ENCODE assay signal across 8 mouse cellular contexts in the genomic region with DNA sequence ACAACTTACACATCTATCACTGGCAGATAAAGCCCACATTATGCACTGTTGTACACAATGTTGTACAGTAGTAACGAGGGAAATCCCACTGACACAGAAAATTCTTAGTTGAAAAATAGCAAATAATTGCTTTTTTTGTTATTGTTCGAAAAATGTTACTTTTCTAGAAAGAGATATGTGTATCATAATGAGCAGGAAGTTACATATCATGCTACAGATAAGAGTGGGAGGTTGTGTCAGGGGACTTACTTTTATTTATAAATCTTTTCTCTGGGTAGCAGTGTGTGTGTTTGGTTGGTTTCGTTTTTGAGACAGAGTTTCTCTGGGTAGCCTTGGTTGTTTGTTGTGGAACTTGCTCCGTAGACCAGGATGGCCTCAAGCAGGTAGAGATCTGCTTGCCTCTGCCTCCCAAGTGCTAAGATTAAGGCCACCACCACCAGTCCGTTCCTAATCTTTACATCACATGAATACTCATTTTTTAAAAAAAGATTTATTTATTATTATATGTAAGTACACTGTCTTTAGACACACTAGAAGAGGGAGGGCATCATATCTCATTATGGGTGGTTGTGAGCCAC. TPM values are rescaled to one million over a fixed set of nuclear protein-coding genes. Genes with fewer than 3 reads are reported as not detected.
DNase-seq lines count a peak whose midpoint lies in the region; ATAC-seq and TF ChIP-seq lines count a peak whose summit lies in the region.

No protein-coding gene starts in this region.

- peak overlapping the region; percentile 93 for H3K4me2 ChIP-seq in forebrain, embryonic 13.5 days
- peak overlapping the region; percentile 93 for H3K4me2 ChIP-seq in liver, embryonic 15.5 days

- peaks cover 2% of the 10 kb centered on the region for H3K4me1 ChIP-seq in heart, adult 2 months (ENCODE audit: control insufficient read depth, insufficient read depth, low read length)
- peaks cover 21% of the 10 kb centered on the region for H3K4me1 ChIP-seq in forebrain, embryonic 13.5 days
- peaks cover 43% of the 10 kb centered on the region for H3K4me1 ChIP-seq in liver, embryonic 15.5 days (replicated peaks)

- TF ChIP-seq EP300 in heart, adult 2 months (IDR thresholded peaks at IDR 0.05; ENCODE audit: insufficient read depth, low read depth, low read length): no peak

- peak overlapping the region; percentile 80; the same call in 1 of the 2 replicates for H3K4me3 ChIP-seq in heart, adult 2 months
- H3K4me3 ChIP-seq in C2C12 (ENCODE audit: insufficient read depth, poor library complexity, severe bottlenecking): peak overlapping the region; percentile 56
- peak overlapping the region; percentile 90 for H3K4me3 ChIP-seq in forebrain, embryonic 13.5 days
- peak overlapping the region; percentile 71 for H3K4me3 ChIP-seq in liver, embryonic 15.5 days (replicated peaks)

- no peak for DNase-seq in heart, adult 2 months
- no peak for DNase-seq in heart, postnatal 36 days
- no peak for DNase-seq in gastrocnemius, postnatal 4 days (ENCODE audit: low spot score in 2 of 2)
- no peak for DNase-seq in frontal cortex, postnatal 10 days (ENCODE audit: low spot score in 2 of 2)
- no peak for DNase-seq in left cerebral cortex, postnatal 10 days (ENCODE audit: extremely low spot score in 1 of 2, low spot score in 2 of 2)

- intact Hi-C loops in heart, adult 2 months (cut with DNase I): no loop called here
- intact Hi-C loops in heart, postnatal 36 days (cut with DNase I): no loop called here
- intact Hi-C loops in left cerebral cortex, postnatal 10 days (cut with DNase I): no loop called here

- H3K27me3 ChIP-seq in heart, adult 2 months (ENCODE audit: control insufficient read depth, insufficient read depth, low read length): no peaks in the 10 kb centered on the region
- no peaks in the 10 kb centered on the region for H3K27me3 ChIP-seq in C2C12 (ENCODE audit: control insufficient read depth, insufficient read depth, insufficient read length)
- H3K27me3 ChIP-seq in forebrain, embryonic 13.5 days: no peaks in the 10 kb centered on the region
- H3K27me3 ChIP-seq in liver, embryonic 15.5 days: no peaks in the 10 kb centered on the region

- H3K9ac ChIP-seq in heart, adult 2 months (ENCODE audit: low read depth, low read length): no peak overlapping the region
- H3K9ac ChIP-seq in forebrain, embryonic 13.5 days: peak overlapping the region; percentile 81
- peak overlapping the region; percentile 69 for H3K9ac ChIP-seq in liver, embryonic 15.5 days

- H3K27ac ChIP-seq in heart, adult 2 months: no peak overlapping the region; the same call in 1 of the 2 replicates
- peak overlapping the region; percentile 77 for H3K27ac ChIP-seq in forebrain, embryonic 13.5 days
- peak overlapping the region; percentile 88 for H3K27ac ChIP-seq in liver, embryonic 15.5 days (replicated peaks)

- no peaks in the 10 kb centered on the region for H3K79me2 ChIP-seq in heart, adult 2 months (replicated peaks; ENCODE audit: control insufficient read depth, insufficient read depth, low read length)
- H3K79me2 ChIP-seq in C2C12 (ENCODE audit: control insufficient read depth, insufficient read depth): peaks cover 25% of the 10 kb centered on the region

- ATAC-seq in forebrain, embryonic 13.5 days: no peak
- no peak for ATAC-seq in liver, embryonic 15.5 days (ENCODE audit: insufficient read depth)

- peak overlapping the region; percentile 78 for H3ac ChIP-seq in C2C12 (ENCODE audit: control insufficient read depth, insufficient read length, low read depth)

- 68% methylated on average over 5 of the region's 5 CpGs for WGBS in heart, adult 2 months
- WGBS in forebrain, embryonic 13.5 days: 91% methylated on average over 5 of the region's 5 CpGs
- WGBS in liver, embryonic 15.5 days (ENCODE audit: insufficient replicate concordance): 35% methylated on average over 5 of the region's 5 CpGs

- H3K79me3 ChIP-seq in C2C12 (ENCODE audit: low read depth): peaks cover 19% of the 10 kb centered on the region

- TF ChIP-seq CTCF in heart, adult 2 months (IDR thresholded peaks at IDR 0.05): no peak
- TF ChIP-seq CTCF in C2C12 (IDR thresholded peaks at IDR 0.05; ENCODE audit: control insufficient read depth, insufficient read depth, insufficient read length): no peak

- TF ChIP-seq POLR2A in heart, adult 2 months (IDR thresholded peaks at IDR 0.05; ENCODE audit: insufficient read depth, low read depth, low read length): no peak

- no peaks in the 10 kb centered on the region for H3K36me3 ChIP-seq in heart, adult 2 months (ENCODE audit: control insufficient read depth, insufficient read depth, low read length)
- peaks cover 24% of the 10 kb centered on the region for H3K36me3 ChIP-seq in C2C12 (ENCODE audit: control insufficient read depth, insufficient read depth)
- H3K36me3 ChIP-seq in forebrain, embryonic 13.5 days (ENCODE audit: poor library complexity, severe bottlenecking): peaks cover 27% of the 10 kb centered on the region
- peaks cover 26% of the 10 kb centered on the region for H3K36me3 ChIP-seq in liver, embryonic 15.5 days (replicated peaks)

- no peaks in the 10 kb centered on the region for H3K9me3 ChIP-seq in forebrain, embryonic 13.5 days (replicated peaks)
- no peaks in the 10 kb centered on the region for H3K9me3 ChIP-seq in liver, embryonic 15.5 days (replicated peaks)

TF ChIP-seq in C2C12, 6 proteins besides CTCF, POLR2A, EP300 and RAD21:
- TF ChIP-seq MYOD1 (IDR thresholded peaks at IDR 0.05; ENCODE audit: control insufficient read depth, insufficient read length, low read depth) (no peak), MAX (IDR thresholded peaks at IDR 0.05) (no peak)
TF ChIP-seq in C2C12: peak in this region for 0.

RNA-seq across cellular contexts. Expression of a gene that starts 1.0 kb away (rescaled TPM):
- 10 to 100 TPM; 73.9 to 79.6 TPM for total RNA-seq in heart, adult 2 months (2021)
- 23.1 and 41.1 TPM in 2 replicates for polyA plus RNA-seq in heart, adult 2 months (2012; rRNA removed)
- 10 to 100 TPM; 46.0 to 68.1 TPM for total RNA-seq in heart, postnatal 36 days (2021)
- 68.3 TPM for polyA plus RNA-seq in C2C12 (2012; fragmentation: generic; extraction: Trizol)
- 22.4 and 26.5 TPM in 2 replicates for polyA plus RNA-seq in forebrain, embryonic 13.5 days (2015; fragmentation: Nextera tagmentation; extraction: Ambion mirVana)
- polyA plus RNA-seq in liver, embryonic 15.5 days (2015; fragmentation: Nextera tagmentation; extraction: Ambion mirVana): 14.8 and 17.0 TPM in 2 replicates
- 10 to 100 TPM; 49.2 to 51.3 TPM for total RNA-seq in gastrocnemius, postnatal 4 days (2021)
- 10 to 100 TPM; 87.1 to 89.3 TPM for total RNA-seq in left cerebral cortex, postnatal 10 days (2021)

RNA-seq across cellular contexts. Expression of a gene that starts 16.8 kb away (rescaled TPM):
- total RNA-seq in heart, adult 2 months (2021): 10 to 100 TPM; 13.9 to 15.3 TPM
- polyA plus RNA-seq in heart, adult 2 months (2012; rRNA removed): 15.5 and 17.9 TPM in 2 replicates
- 10 to 100 TPM; 16.8 to 18.8 TPM for total RNA-seq in heart, postnatal 36 days (2021)
- 26.1 TPM for polyA plus RNA-seq in C2C12 (2012; fragmentation: generic; extraction: Trizol)
- polyA plus RNA-seq in forebrain, embryonic 13.5 days (2015; fragmentation: Nextera tagmentation; extraction: Ambion mirVana): 34.9 and 37.9 TPM in 2 replicates
- 14.6 and 15.1 TPM in 2 replicates for polyA plus RNA-seq in liver, embryonic 15.5 days (2015; fragmentation: Nextera tagmentation; extraction: Ambion mirVana)
- total RNA-seq in gastrocnemius, postnatal 4 days (2021): 10 to 100 TPM; 25.4 to 27.9 TPM
- total RNA-seq in left cerebral cortex, postnatal 10 days (2021): 10 to 100 TPM; 42.6 to 49.1 TPM

RNA-seq across cellular contexts. Expression of a gene that starts 18.4 kb away (rescaled TPM):
- total RNA-seq in heart, adult 2 months (2021): 10 to 100 TPM; 20.9 to 24.8 TPM
- polyA plus RNA-seq in heart, adult 2 months (2012; rRNA removed): 38.9 and 62.9 TPM in 2 replicates
- 10 to 100 TPM; 21.5 to 24.0 TPM for total RNA-seq in heart, postnatal 36 days (2021)
- 11.5 TPM for polyA plus RNA-seq in C2C12 (2012; fragmentation: generic; extraction: Trizol)
- polyA plus RNA-seq in forebrain, embryonic 13.5 days (2015; fragmentation: Nextera tagmentation; extraction: Ambion mirVana): 23.3 and 29.6 TPM in 2 replicates
- 46.3 and 59.8 TPM in 2 replicates for polyA plus RNA-seq in liver, embryonic 15.5 days (2015; fragmentation: Nextera tagmentation; extraction: Ambion mirVana)
- 10 to 100 TPM; 58.2 to 68.3 TPM for total RNA-seq in gastrocnemius, postnatal 4 days (2021)
- 10 to 100 TPM; 36.9 to 40.1 TPM for total RNA-seq in left cerebral cortex, postnatal 10 days (2021)

RNA-seq across cellular contexts. Expression of a gene that starts 28.7 kb away (rescaled TPM):
- 100 to 1,000 TPM; 735 to 889 TPM for total RNA-seq in heart, adult 2 months (2021)
- polyA plus RNA-seq in heart, adult 2 months (2012; rRNA removed): 162 and 268 TPM in 2 replicates
- total RNA-seq in heart, postnatal 36 days (2021): 100 to 1,000 TPM; 793 to 858 TPM
- polyA plus RNA-seq in C2C12 (2012; fragmentation: generic; extraction: Trizol): 2,166 TPM
- polyA plus RNA-seq in forebrain, embryonic 13.5 days (2015; fragmentation: Nextera tagmentation; extraction: Ambion mirVana): 1,416 and 1,661 TPM in 2 replicates
- polyA plus RNA-seq in liver, embryonic 15.5 days (2015; fragmentation: Nextera tagmentation; extraction: Ambion mirVana): 758 and 952 TPM in 2 replicates
- total RNA-seq in gastrocnemius, postnatal 4 days (2021): 1,000 to 10,000 TPM; 1,491 to 1,513 TPM
- 100 to 1,000 TPM; 711 to 765 TPM for total RNA-seq in left cerebral cortex, postnatal 10 days (2021)

RNA-seq across cellular contexts. Expression of a gene that starts 29.2 kb away (rescaled TPM):
- total RNA-seq in heart, adult 2 months (2021): 10 to 100 TPM; 34.9 to 36.2 TPM
- 28.2 and 39.9 TPM in 2 replicates for polyA plus RNA-seq in heart, adult 2 months (2012; rRNA removed)
- 10 to 100 TPM; 33.0 to 36.3 TPM for total RNA-seq in heart, postnatal 36 days (2021)
- 149 TPM for polyA plus RNA-seq in C2C12 (2012; fragmentation: generic; extraction: Trizol)
- polyA plus RNA-seq in forebrain, embryonic 13.5 days (2015; fragmentation: Nextera tagmentation; extraction: Ambion mirVana): 311 and 314 TPM in 2 replicates
- polyA plus RNA-seq in liver, embryonic 15.5 days (2015; fragmentation: Nextera tagmentation; extraction: Ambion mirVana): 48.2 and 50.4 TPM in 2 replicates
- total RNA-seq in gastrocnemius, postnatal 4 days (2021): 10 to 100 TPM; 43.2 to 43.5 TPM
- 10 to 100 TPM; 75.3 to 87.2 TPM for total RNA-seq in left cerebral cortex, postnatal 10 days (2021)
